Mouse (Mus musculus) Muller cell, postnatal 12 days (primary cell): Measurements from ENCODE around the gene Olfr148.

Source experiments
- DNase-seq: peaks from one replicate; pipeline ENCODE4 v3.0.0-alpha.2; 2015; ENCODE audit errors: inconsistent ontology term

Gene Olfr148

DNA sequence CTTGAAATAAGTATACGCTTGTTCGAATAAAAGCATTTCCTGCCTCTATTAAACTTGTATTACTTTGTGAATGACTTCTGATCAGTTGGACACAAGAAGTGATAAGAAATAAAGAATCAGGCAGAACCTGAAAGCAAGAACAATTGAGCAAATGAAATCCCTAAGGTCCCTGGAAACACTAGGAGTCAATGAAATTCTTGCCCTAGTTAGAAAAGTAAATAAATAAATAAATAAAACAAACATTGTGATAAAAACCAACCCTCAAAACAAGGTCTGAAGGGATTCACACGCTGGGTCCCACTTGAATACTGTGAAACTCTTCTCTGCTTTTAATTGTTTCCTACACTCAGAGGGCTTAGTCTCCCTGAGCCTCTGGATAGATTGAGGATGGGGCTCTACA is at the start of gene Olfr148:
Gene Olfr148, plus strand, starts transcription at position 301 of the 400 bp plus-strand sequence.
- no peak for DNase-seq

DNA sequence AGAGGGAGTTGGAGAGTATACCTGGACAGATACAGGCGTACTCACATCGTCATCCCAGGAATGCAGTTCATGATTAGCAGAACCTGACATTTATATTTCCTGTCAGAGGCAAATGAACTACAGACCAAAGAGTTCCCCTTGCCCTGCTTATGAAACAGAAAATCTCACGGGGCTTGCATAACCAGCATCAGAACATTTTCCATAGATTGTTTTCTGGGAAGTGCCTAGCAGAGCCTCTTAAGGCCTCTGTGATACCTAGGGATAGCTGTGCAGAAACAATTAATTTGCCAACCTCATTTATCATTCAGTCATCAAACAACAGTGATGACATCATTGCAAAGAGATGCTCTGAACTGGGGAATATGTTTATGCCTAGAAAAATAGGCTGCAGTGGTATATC is 35.0 kb upstream of the Olfr148 start, which contains the start of gene Olfr959:
Gene Olfr959, minus strand, starts transcription at position 101 of the 400 bp plus-strand sequence.
- no peak for DNase-seq

DNA sequence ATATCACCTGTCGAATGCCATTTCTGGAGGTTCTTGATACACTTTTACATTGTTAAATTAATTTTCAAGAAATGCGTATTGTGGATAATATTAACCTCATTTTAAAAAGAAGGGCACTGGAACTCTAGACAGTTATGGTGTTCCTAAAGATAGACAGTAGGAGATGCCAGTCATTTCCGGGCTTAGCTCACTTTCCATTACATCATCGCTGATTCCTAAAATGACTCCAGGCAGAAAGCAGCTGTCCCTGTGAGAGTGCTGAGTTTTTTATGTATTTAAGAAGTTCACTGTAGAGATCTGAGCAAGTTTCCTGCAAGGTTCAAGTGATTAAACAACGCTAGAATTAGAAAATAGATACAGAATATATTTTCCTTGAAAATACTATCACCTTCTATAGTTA is 33.4 kb upstream of the Olfr148 start:
- DNase-seq, result no peak

DNA sequence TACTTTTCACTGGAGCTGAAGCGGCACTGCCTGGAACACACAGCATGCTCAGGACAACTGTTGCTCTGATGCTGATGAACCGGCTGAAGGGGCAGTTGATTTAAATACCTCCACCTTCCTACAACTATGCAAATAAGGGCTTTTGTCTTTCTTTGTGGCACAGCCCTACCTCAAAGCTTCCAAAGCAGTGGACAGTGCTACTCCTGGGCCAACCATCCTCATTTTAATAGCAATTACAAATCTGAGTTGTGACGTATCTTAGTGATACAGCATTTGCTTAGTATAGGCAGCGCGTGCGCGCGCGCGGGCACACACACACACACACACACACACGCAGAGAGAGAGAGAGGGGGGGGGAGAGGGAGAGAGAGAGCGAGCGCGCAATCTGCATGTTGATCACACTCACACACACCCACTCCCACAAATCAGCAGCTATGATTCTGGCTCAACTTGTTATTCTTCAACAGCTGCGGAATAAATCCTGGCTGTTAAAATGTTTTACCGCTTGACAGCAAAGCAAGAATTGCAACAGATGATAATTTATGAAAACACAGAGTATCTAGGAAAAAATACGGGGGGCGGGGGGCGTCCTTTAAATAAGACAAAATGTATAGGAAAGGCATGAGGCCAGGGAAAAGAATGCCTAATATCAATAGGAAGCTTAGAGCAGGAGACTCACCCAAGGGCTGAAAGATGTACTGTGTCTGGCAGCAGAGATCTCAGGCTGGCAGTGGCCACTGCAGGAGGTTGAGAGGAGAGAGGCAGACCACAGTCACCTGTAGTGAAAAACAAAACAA is 7.7 kb upstream of the Olfr148 start:
- peak; percentile 9 for DNase-seq

DNA sequence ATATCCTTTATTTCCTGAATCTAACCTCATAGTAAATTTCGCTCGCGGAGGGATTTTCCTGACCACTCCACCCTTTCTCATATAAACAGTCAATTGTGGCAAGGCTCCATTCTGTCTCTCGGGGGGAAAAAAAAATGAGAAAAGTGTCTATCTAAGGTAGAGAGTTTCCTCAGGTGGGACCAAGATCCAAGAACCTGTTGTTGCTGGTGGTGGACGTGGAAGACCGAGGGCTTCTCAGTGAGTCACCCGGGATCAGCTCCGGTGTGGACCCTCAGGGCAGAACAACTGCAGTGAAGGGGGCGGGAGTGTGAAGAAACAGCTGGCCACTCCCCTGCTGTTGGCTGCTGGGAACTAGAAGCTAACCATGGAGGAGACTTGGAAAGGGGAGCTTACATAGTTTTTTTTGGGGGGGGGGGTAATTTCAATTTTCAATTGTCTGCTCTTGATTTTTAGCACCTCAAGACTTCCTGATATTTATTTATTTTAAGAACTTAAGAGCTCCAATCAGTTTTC is 7.1 kb upstream of the Olfr148 start:
- DNase-seq, result peak; percentile 1

DNA sequence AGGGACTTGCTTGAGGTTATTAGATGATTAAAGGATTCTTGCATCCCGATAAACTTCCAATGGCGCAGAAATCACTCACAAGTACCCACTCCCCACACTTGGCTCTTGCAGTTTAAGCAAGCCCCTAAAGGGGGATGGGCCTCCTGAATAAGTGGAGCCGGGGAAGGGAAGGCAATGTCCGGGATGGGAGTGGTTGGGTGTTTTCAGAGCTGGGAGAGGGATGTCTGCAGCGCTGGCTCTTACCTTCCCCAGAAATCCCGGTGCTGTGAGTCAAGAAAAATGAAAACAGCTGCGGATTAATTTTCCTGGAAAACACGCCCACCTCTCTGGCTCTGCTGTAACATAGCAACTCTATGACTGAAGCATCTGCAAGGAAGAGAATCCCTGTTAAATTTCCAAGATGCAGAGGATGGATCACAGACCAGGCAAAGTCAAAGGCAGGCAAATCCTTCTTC is 6.4 kb upstream of the Olfr148 start, which contains the start of gene AW551984:
Gene AW551984, minus strand, starts transcription at position 405 of the 455 bp plus-strand sequence.
- DNase-seq, result peak; percentile 9

DNA sequence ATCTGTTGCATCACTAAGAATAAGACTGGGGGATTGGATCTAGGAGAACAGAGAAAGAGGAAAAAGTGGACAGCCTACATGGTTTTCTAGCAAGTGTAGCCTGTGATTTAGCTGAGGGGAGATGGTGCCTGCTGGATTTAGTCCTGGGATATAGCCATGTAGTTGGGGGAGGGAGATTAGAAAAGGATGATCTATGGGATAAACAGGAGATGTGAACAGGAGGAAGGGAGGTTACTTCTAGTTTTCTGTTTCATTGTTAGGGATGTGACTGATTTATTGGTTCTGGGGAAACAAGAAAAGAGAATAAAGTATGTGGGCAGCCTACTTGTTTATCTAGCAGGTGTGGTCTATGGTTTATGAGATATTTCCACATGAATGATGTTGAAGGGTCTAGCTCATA is 2.0 kb upstream of the Olfr148 start:
- DNase-seq, result no peak

DNA sequence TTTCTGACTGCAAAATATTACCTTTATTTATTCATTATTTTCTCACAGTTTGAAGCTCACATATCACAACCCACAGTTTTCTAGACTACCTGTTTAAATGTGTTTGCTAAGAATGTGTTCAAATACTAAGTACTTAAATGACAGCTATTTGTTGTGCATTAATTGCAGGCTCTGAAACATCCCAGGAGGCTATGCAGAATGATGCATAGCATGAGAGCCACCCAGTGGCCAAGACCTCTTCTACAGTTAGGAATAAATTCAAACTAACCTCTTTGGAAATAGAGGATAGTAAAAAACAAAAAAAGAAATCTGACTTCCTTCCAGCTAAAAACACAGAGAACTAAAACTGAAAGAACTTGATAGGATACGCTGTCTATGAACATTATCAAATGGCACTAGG is 1.5 kb downstream of the Olfr148 start:
- DNase-seq, result no peak

DNA sequence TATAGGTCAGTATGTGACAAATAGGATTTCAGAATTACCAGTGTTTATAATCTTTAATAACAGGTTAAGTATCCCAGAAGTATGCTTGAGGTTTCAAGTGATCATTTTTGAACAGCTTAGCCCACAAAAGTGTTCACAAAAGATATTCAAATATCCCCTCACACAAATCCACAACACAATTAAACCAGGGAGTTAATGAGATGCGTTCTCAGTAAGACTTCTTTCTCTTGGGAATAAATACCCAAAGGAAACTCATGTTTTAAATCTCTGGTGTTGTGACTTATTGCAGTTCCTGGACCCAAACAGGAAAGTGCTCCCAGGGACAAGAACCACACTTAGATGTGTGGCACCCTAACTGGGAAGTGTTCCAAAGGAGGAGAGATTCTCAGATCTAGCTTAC is 10.6 kb downstream of the Olfr148 start, which contains the start of gene Olfr960:
Gene Olfr960, plus strand, starts transcription at position 301 of the 400 bp plus-strand sequence.
- no peak for DNase-seq

DNA sequence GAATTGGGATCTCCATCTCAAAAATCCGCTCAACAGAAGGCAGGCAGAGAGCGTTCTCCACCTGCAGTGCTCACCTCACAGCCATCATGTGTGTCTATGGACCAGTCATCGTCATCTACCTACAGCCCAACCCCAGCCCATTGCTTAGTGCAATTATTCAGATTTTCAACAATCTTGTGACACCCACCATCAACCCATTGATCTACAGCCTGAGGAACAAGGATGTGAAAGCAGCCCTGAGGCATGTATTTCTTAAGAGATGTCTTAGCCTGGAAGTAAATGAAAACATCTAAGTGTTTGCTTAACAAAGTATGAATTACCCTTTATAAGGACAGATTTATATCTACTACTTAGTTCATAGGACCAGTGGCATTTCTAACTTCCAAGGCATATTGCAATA is 13.3 kb downstream of the Olfr148 start:
- DNase-seq, result no peak

DNA sequence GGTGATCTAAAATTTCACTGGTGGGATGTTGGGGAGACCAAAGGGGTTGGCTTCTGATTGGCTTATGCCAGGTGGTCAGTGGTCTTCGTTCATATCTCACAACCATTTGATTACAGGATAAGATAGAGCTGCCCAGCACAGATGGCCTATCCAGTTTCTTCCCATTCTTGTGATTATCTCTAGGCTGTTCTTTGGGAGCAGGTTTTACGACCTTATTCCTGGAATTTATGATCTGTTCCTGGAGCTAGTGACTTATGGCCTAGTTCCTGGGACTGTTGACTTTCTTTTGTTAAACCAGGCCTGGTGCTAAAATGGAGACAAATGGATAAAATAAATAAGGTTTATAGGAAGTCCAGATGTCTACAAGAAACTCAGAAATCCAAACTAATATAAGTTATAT is 14.3 kb downstream of the Olfr148 start:
- no peak for DNase-seq

DNA sequence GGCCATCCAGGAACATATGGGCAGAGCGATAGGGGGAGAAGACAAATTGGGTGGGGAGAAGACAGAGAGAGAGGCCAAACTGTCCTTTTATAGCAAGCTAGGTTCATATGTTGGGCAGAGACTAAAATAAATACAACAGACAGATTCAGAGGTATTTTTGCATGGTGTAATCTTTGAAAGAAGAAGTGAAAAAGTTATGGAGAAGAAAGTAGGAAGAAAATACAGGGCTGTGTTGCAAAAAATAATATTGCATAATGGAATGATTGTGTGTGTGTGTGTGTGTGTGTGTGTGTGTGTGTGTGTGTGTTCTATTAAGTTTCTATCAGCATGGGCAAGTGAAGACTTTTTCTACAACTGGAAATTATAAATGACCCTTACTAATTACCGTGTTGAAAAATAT is 18.6 kb downstream of the Olfr148 start:
- no peak for DNase-seq

DNA sequence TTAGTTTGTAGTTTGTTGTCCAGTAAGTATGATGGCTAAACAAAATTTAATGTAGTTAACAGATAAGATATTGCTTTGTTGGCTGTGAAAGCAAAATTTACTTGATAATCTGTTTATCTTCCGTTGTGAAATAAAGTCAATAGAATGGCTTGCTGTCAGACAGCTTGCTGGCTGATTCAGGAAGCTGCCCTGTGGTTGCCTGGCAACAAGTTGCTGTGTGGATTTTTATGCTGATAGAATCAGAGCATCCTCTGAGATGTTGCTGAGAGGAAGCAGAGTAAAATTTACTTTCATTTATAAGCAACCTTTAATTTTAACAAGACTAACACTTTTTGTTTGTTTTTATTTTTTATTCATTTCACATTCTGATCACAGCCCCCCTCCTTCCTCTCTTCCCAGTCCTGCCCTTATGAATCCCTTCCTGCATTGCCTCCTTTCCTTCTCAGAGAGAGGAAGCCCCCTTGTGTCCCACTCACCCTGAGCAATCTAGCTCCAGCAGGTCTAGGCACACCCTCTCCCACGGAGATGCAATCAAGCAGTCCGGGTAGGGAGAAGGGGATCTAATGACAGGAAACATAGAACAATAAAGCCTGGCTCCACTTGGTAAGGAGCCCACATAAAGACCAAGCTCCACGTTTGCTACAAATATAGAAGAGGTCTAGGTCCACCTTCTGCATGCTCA is 23.6 kb downstream of the Olfr148 start:
- DNase-seq, result no peak

DNA sequence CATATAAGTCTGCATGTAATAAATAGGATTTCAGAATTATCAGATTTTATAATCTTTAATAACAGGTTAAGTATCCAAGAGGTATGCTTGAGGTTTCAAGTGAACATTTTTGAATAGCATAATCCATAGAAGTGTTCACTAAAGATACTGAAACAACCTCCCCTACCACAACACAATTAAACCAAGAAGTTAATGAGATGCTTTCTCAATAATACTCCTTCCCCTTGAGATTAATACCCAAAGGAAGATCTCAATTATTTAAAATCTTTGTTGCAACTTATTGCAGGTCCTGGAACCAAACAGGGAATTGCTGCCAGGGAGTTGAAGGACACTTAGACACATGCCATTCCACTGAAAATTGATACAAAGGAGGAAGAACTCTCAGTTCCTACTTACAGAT is 34.3 kb downstream of the Olfr148 start, which contains the start of gene Olfr961:
Gene Olfr961, plus strand, starts transcription at position 301 of the 400 bp plus-strand sequence.
- no peak for DNase-seq

DNA sequence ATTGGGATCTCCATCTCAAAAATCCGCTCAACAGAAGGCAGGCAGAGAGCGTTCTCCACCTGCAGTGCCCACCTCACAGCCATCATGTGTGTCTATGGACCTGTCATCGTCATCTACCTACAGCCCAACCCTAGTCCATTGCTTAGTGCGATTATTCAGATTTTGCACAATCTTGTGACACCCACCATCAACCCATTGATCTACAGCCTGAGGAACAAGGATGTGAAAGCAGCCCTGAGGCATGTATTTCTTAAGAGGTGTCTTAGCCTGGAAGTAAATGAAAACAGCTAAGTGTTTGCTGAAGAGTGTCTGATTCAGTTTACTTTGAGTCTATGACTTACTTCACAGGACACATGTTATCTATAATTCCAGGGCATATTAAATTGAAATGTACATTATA is 36.9 kb downstream of the Olfr148 start:
- DNase-seq, result no peak

DNA sequence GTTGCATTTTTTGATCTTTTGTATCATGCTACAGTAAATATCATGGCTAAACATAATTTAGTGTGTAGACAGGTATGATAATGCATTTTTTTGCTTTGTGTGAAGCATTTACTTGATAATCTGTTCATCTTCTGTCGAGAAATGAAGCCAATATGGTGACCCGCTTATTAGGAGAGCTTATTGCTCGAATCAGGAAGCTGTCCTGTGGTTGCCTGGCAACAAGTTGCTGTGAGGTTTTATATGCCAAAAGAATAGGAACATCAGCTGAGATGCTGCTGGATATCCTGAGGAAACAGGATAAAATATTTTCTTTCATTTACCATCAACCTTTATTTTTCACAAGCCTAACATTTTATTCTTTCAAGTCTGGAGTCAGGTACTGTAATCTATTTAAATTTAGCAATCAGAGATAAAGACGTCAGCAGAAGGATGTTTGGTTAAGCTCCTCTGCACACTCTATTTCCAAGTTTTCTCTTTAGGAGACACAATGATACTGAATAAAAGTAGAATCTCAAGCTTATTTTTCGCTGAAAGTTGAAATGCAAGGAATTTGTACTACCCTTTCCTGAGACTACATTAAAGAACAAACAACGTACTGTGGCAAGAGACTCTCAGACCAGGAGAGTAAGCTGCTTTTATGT is 44.4 kb downstream of the Olfr148 start:
- DNase-seq, result no peak
